Mouse (Mus musculus) CD4-positive, CD25-positive, alpha-beta regulatory T cell, adult 2 months (primary cell): ENCODE results near the gene Zfp654.

Source experiments
- DNase-seq: peaks from one replicate; pipeline ENCODE4 v3.0.0-alpha.2; 2012; ENCODE audit warnings: low read depth, low spot score

Zfp654 gene

GRCm38 (mm10) chr16:64770521-64771430, 80.7 kb downstream of the Zfp654 start, which contains the start of gene 4930453N24Rik:
TSS of gene 4930453N24Rik (minus strand) at chr16:64771161.
- DNase-seq = peak; percentile 87

GRCm38 (mm10) chr16:64766696-64767300, 84.7 kb downstream of the Zfp654 start:
- DNase-seq = peak; percentile 68

- DNase-seq = peak; percentile 27
These were observed 92.2 kb downstream of the Zfp654 start for GRCm38 (mm10) chr16:64759245-64759626.

GRCm38 (mm10) chr16:64758561-64759244, 92.7 kb downstream of the Zfp654 start:
- peak; percentile 77 for DNase-seq

- peak; percentile 61 for DNase-seq
These were observed 93.6 kb downstream of the Zfp654 start for GRCm38 (mm10) chr16:64757666-64758400.

GRCm38 (mm10) chr16:64756321-64756720, 95.1 kb downstream of the Zfp654 start:
- no peak for DNase-seq

- DNase-seq = peak; percentile 41
These were observed 96.7 kb downstream of the Zfp654 start for GRCm38 (mm10) chr16:64754743-64755139.

GRCm38 (mm10) chr16:64753990-64754742, 97.3 kb downstream of the Zfp654 start:
- no peak for DNase-seq

- DNase-seq = peak; percentile 87
These were observed 103.2 kb downstream of the Zfp654 start for GRCm38 (mm10) chr16:64748237-64748636.

- DNase-seq = no peak
These were observed 106.4 kb downstream of the Zfp654 start for GRCm38 (mm10) chr16:64745089-64745488.

- no peak for DNase-seq
These were observed 114.2 kb downstream of the Zfp654 start for GRCm38 (mm10) chr16:64737289-64737688.
